Mouse (Mus musculus) left cerebral cortex, postnatal 14 days (tissue): ENCODE measurements around the gene Evc. TPM values are rescaled to one million over a fixed set of nuclear protein-coding genes. Genes with fewer than 3 reads are reported as not detected.

Experiments
- DNase-seq, 2 experiments: peaks; one replicate each; pipeline ENCODE4 v3.0.0; 2021 to 2022; ENCODE audit warnings: low spot score in 2 of 2, mixed read lengths in 1 of 2
- intact Hi-C: fragments of 180-260 bp; cut with DNase I; formaldehyde crosslinking; loops from one replicate; pipeline ENCODE4 v1.15.1; 2025
- long read RNA-seq, 2 experiments: library from polyadenylated mRNA; stranded (forward); transcript quantifications; one replicate each; pipeline ENCODE4 v2.0.0; 2021
- total RNA-seq, 2 experiments: library from RNA; stranded (reverse); gene quantifications; 2 replicates each; pipeline ENCODE4 v1.2.3; 2021

Gene Evc
- total RNA-seq = 1 to 10 TPM; 3.7 to 6.1 TPM
- long read RNA-seq, experiment 1, partial matches to known transcripts = 0 of 4 reads
- long read RNA-seq, experiment 1, other reads (novel, unspliced or antisense) = 4 of 4 reads
- long read RNA-seq, experiment 2, partial matches to known transcripts = 0 of 1 reads
- long read RNA-seq, experiment 2, other reads (novel, unspliced or antisense) = 1 of 1 reads

DNA sequence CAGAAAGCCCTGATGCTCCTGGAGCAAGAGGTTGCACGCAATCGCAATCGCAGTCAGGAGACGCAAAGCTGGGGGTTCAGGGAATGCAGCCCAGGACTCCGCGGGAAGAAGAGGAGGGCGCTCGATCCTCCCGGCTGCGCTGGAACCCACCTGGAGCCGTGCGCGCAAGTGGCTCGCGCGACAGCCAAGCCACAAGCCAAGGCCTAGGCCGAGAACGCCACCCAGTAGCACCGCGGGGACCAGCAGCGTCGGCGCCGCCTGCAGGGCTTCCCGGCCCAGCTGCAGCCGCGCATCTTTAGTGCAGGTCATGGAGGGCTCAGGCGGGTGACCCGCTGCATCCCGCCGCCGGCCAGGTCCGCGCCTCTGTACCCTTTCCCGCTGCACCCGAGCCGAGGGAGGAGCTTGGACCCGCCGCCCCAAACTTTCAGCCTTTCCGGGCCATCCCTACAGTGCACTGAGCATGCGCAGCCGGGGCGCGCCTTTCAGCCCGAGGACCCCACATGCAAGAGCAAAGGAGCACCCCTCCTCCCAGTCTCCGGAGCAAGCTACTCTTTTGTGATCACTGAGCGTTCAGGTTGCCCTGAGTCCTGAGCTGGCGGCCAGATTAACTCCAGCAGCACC, at the start of gene Evc:
Gene Evc (minus strand): TSS at position 410 of the 621 bp plus-strand sequence.
- DNase-seq = peak in 1 of 2 experiments; percentile 30
- intact Hi-C loops = no loop called here

DNA sequence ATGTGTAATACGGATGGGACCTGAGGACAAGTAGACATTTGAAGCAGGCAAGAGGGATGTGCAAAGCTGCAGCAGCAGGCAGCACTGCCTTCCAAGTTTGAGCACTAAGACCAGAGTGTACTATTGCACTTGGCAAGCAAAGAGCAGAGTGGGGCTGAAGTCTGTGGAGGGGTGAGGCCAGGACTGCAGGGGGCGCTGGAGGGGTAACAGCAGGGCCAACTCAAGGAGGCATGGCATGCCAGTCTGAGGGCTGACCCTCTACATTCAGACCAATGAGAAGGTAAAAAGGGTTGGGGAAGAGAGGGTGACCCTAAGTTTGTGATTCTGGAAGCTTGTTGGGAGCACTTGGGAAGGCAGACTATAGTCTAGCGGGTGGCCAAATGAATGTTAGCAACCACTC, 46.9 kb upstream of the Evc start:
- DNase-seq = no peak
- intact Hi-C loops = no loop called here

DNA sequence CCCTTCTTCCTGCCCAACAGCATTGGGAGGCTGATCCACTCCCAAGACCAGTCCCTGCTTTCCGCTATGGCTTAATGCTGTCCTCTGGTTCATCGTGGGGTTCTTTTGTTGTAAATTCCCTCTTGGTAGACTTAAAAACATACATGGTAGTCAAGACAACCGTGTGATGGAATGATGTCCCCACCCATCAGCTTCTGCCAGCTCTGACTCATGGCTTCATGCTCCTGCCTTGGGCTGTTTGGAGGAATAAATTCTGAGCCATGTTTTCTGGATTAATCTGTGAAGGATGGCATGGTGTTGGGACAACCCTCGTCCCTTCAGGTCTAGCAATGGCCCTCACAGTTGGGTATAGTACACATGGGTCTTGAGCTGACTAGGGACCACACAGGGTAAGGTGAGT, 43.9 kb upstream of the Evc start:
- intact Hi-C loops = no loop called here
- DNase-seq = peak in 1 of 2 experiments; percentile 43

DNA sequence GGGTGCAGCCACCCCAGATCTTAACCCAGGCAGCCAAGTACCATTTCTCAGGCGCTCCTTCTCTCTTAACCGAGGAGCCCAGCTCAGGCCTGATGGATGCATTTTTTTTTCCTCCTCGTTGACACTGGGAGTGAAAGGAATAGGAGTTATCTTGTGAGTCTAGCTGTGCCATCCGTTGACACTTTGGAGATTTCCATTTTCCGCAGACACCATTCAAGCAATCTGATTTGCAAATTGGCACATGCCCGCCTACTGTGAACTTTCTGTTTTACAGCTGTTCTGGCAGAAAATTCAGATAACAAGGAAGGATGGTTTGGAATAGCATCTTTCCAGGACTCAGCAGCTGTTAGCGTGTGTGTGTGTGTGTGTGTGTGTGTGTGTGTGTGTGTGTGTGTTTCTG, 40.7 kb upstream of the Evc start:
- intact Hi-C loops = no loop called here
- DNase-seq = peak in 1 of 2 experiments; percentile 57

DNA sequence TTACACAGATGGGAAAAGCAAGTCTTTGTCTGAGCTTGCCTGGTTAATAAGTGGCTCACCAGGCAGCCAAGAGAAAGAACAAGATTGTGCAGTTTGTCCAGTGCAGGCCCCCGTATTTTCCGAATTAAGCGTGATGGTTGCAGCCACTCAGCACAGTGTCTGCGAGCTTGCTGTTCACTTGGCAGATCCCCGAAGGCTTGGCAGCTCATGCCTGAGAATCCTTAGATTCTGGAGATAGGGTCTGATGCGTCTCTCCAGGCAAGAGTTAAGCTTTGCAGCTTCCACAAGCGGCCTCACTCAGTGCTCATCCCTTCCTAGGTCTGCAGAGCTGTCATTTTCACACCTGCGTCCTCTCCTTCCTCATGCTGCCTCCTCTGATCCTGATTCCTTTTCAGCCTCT, 32.1 kb upstream of the Evc start:
- intact Hi-C loops = no loop called here
- DNase-seq = no peak

GRCm38 (mm10) chr5:37365751-37366150, 29.1 kb upstream of the Evc start:
- no peak for DNase-seq

DNA sequence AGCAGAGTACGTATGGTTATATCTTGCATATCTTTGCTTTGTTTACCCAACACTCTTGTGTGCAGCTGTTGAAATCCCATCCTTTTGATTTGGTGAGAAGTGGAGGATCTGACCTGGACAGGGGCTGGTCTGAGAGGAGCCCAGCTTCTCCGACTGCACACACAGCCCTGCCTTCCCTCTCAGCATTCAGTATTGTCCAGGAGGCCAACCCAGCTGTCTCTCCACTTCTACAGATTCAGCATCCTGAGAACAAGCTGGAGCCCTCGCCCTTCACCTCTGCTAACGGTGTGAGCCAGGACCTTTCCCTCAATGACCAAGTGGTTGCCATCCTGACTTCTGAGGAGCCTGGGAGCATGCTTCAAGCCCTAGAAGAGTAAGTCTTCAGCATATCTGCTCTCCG, 26.6 kb upstream of the Evc start:
- intact Hi-C loops = no loop called here
- no peak for DNase-seq

More at GRCm38 (mm10) chr5:37365751-37366150, 29.1 kb upstream of the Evc start:
- intact Hi-C loops = no loop called here

DNA sequence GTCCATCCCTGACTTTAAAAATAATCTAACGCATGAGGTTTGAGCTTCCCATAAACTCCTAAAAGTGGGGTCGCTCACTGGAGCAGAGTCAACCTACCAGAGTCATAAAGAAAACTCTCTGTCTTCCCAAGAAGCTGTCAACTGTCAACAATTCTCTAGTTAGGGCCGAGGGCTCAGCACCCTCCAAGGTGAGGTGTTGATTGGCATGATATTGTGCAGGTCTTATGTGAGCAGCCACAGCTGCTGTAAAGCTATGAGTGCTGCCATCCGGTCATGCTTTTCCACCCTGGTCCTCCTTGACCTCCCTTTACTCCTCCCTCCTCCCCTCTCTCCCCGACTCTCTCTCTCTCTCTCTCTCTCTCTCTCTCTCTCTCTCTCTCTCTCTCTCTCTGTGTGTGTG, 25.9 kb upstream of the Evc start:
- intact Hi-C loops = no loop called here
- DNase-seq = no peak

DNA sequence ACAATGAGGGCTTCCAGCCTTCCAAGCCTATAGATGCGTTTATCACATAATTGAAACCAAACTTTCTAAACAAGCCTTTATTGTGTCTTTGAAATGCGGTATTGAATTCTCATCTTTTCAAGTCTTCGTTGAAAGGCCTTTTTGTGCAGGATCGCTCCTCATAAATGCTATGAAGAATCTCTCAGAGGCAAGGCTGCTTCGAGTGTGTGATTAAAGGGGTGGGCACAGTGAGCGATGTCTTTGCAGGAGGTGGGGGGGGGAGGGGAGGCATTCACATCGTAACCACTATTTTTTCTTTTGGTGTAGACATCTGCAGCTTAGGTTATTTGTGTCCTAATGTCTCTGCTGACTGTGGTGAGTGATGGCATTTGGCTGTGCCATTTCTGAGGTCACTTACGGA, 19.3 kb upstream of the Evc start:
- intact Hi-C loops = no loop called here
- DNase-seq = no peak

GRCm38 (mm10) chr5:37354385-37354784, 17.7 kb upstream of the Evc start:
- intact Hi-C loops = no loop called here

DNA sequence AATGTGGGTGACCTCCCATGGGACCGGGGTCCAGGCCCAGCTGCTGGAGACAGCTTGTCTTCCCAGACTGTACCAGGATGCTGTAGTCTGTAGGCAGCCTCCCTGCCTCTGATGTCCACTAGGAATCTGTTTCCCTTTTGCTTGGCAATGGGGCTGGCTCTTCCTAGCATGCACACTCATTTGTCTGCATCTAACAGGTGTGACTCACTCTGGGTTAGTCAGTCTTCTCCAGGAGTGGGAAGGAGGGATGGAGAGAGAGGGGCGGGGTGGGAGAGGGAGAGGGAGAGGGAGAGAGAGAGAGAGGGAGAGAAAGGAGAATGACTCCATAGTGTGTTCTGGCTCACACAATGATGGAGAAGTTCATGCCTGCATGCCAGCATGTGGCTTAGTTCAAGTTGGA, 15.1 kb upstream of the Evc start:
- DNase-seq = no peak
- intact Hi-C loops = no loop called here

More at GRCm38 (mm10) chr5:37354385-37354784, 17.7 kb upstream of the Evc start:
- peak in 1 of 2 experiments; percentile 57 for DNase-seq

DNA sequence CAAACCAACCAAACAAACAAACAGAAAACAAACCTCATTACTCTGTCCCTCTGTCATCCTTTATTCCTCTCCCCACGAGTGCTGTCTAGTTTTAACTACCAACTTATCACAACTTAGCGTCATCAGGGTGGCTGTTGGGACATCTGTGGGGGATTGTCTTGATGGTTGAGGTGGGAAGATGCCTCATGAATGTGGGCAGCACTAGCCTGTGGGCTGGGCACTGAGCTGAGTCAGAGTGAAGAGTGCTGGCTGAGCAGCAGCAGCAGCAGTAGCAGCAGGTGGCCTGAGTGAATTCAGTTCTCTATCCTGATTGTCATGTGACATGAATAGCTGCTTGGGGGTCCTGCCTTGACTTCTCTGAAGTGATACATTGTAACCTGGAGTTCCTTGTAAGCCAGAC, 7.3 kb upstream of the Evc start:
- intact Hi-C loops = no loop called here
- DNase-seq = no peak

- peak; percentile 78 to 81 for DNase-seq
- intact Hi-C loops = no loop called here
Observed at GRCm38 (mm10) chr5:37338288-37338687, 1.6 kb upstream of the Evc start, which contains the start of gene Evc2. Evc2 (plus strand) TSS chr5:37338499.

DNA sequence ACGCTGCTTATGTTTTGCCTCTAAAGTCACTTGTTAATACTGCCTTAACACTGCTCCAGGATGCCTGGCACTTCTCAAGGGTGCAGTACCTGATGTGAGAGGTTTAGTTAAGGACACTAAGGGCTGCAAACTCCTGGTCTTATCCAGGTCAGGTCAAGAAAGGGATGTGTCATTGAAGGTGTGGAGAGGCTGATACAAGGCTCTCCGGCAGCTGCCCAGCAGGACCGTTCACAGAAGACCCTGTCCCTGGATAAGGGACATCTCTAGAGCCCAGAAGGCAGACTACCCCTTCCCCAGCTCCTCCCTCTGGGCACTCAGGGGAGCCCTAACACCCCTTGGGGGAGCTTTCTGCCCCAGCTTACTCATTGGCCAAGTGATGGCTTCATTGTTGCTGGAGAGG, 1.0 kb upstream of the Evc start:
- DNase-seq = no peak
- intact Hi-C loops = no loop called here

DNA sequence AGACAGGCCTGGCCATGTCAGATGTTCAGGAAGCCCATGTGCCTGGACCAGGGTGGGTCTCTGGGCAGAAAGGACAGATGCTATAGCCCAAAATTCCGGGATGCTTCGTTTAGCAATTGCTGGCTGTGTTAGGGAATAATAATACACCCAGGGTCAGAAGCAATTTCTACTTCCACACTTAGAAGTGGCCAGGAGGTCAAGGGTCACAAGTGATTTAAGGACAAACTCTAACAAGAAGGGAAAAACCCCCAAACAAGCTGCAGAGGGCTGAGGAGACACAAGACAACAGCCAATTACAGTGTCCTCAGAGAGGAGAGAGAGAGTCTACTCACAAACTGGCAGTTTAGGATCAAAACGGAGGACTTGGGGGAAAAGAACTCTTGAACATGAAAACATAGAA, 1.6 kb downstream of the Evc start:
- intact Hi-C loops = no loop called here
- no peak for DNase-seq

GRCm38 (mm10) chr5:37332066-37332465, 4.6 kb downstream of the Evc start:
- no peak for DNase-seq
- intact Hi-C loops = no loop called here

- no peak for DNase-seq
- intact Hi-C loops = no loop called here
Observed at GRCm38 (mm10) chr5:37331133-37331505, 5.6 kb downstream of the Evc start.

- intact Hi-C loops = no loop called here
- DNase-seq = no peak
Observed at GRCm38 (mm10) chr5:37330449-37331132, 6.1 kb downstream of the Evc start.

- no peak for DNase-seq
- intact Hi-C loops = no loop called here
Observed at GRCm38 (mm10) chr5:37326675-37327074, 10.0 kb downstream of the Evc start.

- intact Hi-C loops = no loop called here
- no peak for DNase-seq
Observed at GRCm38 (mm10) chr5:37320761-37321160, 15.9 kb downstream of the Evc start.

- intact Hi-C loops = no loop called here
- peak; percentile 59 to 65 for DNase-seq
Observed at GRCm38 (mm10) chr5:37320174-37320573, 16.5 kb downstream of the Evc start.
